8 mouse cellular contexts compared by ENCODE assay signal in genomic region chr11:103362054-103362432, GRCm38 (mm10). TPM values are rescaled to one million over a fixed set of nuclear protein-coding genes. Genes with fewer than 3 reads are reported as not detected.
DNase-seq lines count a peak whose midpoint lies in the region; ATAC-seq lines count a peak whose summit lies in the region.

No protein-coding gene starts in this region.

- peak; percentile 13; the same call in 1 of the 2 replicates for ATAC-seq in heart, embryonic 12.5 days (ENCODE audit: insufficient number of reproducible peaks, low FRiP score)
- peak; percentile 12; the same call in 1 of the 2 replicates for ATAC-seq in limb, embryonic 13.5 days (ENCODE audit: low FRiP score, low read depth)
- ATAC-seq in midbrain, embryonic 13.5 days = no peak

- H3K27ac ChIP-seq in heart, embryonic 12.5 days (ENCODE audit: poor library complexity, severe bottlenecking) = no peak overlapping the region
- no peak overlapping the region; the same call in 1 of the 2 replicates for H3K27ac ChIP-seq in limb, embryonic 13.5 days
- H3K27ac ChIP-seq in midbrain, embryonic 13.5 days = no peak overlapping the region

- H3K36me3 ChIP-seq in heart, embryonic 12.5 days = peaks cover 12% of the 10 kb centered on the region
- peaks cover 10% of the 10 kb centered on the region for H3K36me3 ChIP-seq in limb, embryonic 13.5 days
- peaks cover 15% of the 10 kb centered on the region for H3K36me3 ChIP-seq in midbrain, embryonic 13.5 days

- H3K4me3 ChIP-seq in heart, embryonic 12.5 days = peak overlapping the region; percentile 60
- H3K4me3 ChIP-seq in limb, embryonic 13.5 days = peak overlapping the region; percentile 52
- peak overlapping the region; percentile 37 for H3K4me3 ChIP-seq in midbrain, embryonic 13.5 days (replicated peaks)

- peak overlapping the region; percentile 89 for H3K4me2 ChIP-seq in heart, embryonic 12.5 days
- peak overlapping the region; percentile 76 for H3K4me2 ChIP-seq in limb, embryonic 13.5 days (replicated peaks)
- peak overlapping the region; percentile 56 for H3K4me2 ChIP-seq in midbrain, embryonic 13.5 days (replicated peaks)

- H3K9me3 ChIP-seq in heart, embryonic 12.5 days (replicated peaks) = no peaks in the 10 kb centered on the region
- no peaks in the 10 kb centered on the region for H3K9me3 ChIP-seq in limb, embryonic 13.5 days
- no peaks in the 10 kb centered on the region for H3K9me3 ChIP-seq in midbrain, embryonic 13.5 days

- H3K9ac ChIP-seq in heart, embryonic 12.5 days = peak overlapping the region; percentile 75; the same call in 1 of the 2 replicates
- peak overlapping the region; percentile 65; the same call in 1 of the 2 replicates for H3K9ac ChIP-seq in limb, embryonic 13.5 days
- no peak overlapping the region for H3K9ac ChIP-seq in midbrain, embryonic 13.5 days (replicated peaks)

- intact Hi-C loops in gastrocnemius, postnatal 14 days (cut with DNase I; ENCODE audit: low total_unique reads) = loop anchor here (5.0 kb wide), 1 partner anchor 35 kb away; no protein-coding TSS in a partner anchor

- peaks cover 67% of the 10 kb centered on the region for H3K27me3 ChIP-seq in heart, embryonic 12.5 days (replicated peaks)
- H3K27me3 ChIP-seq in limb, embryonic 13.5 days = peaks cover 92% of the 10 kb centered on the region
- peaks cover 94% of the 10 kb centered on the region for H3K27me3 ChIP-seq in midbrain, embryonic 13.5 days

- WGBS in heart, embryonic 12.5 days = 2% methylated on average over 13 of the region's 13 CpGs
- WGBS in limb, embryonic 13.5 days = 4% methylated on average over 13 of the region's 13 CpGs
- 4% methylated on average over 13 of the region's 13 CpGs for WGBS in midbrain, embryonic 13.5 days

- peak; percentile 49 for DNase-seq in urinary bladder, postnatal 14 days (ENCODE audit: low spot score)
- no peak for DNase-seq in urinary bladder, postnatal 36 days (ENCODE audit: low spot score in 2 of 2)
- no peak for DNase-seq in layer of hippocampus, postnatal 36 days
- DNase-seq in gastrocnemius, postnatal 14 days = no peak
- no peak for DNase-seq in natural killer cell, adult 2 months (ENCODE audit: low spot score in 2 of 2)

- H3K4me1 ChIP-seq in heart, embryonic 12.5 days (replicated peaks) = peaks cover 46% of the 10 kb centered on the region
- peaks cover 48% of the 10 kb centered on the region for H3K4me1 ChIP-seq in limb, embryonic 13.5 days
- peaks cover 37% of the 10 kb centered on the region for H3K4me1 ChIP-seq in midbrain, embryonic 13.5 days (replicated peaks)

RNA-seq across cellular contexts. Expression of gene Arhgap27, which starts 1.4 kb away (rescaled TPM):
- polyA plus RNA-seq in heart, embryonic 12.5 days (2016; fragmentation: Nextera tagmentation; extraction: Ambion mirVana) = 6.7 and 8.9 TPM in 2 replicates
- 5.1 and 6.8 TPM in 2 replicates for polyA plus RNA-seq in limb, embryonic 13.5 days (2015; fragmentation: Nextera tagmentation; extraction: Ambion mirVana)
- 1.7 and 2.6 TPM in 2 replicates for polyA plus RNA-seq in midbrain, embryonic 13.5 days (2015; fragmentation: Nextera tagmentation; extraction: Ambion mirVana)
- 1 to 10 TPM; 7.9 to 9.6 TPM for total RNA-seq in layer of hippocampus, postnatal 36 days (2021)
- 10 to 100 TPM in 1 of 2 experiments, 1 to 10 TPM in 1; 7.5 to 13.5 TPM for total RNA-seq in gastrocnemius, postnatal 14 days (2021)

RNA-seq across cellular contexts. Expression of gene Plekhm1, which starts 50.4 kb away (rescaled TPM):
- 7.4 and 7.5 TPM in 2 replicates for polyA plus RNA-seq in heart, embryonic 12.5 days (2016; fragmentation: Nextera tagmentation; extraction: Ambion mirVana)
- 7.1 and 8.7 TPM in 2 replicates for polyA plus RNA-seq in limb, embryonic 13.5 days (2015; fragmentation: Nextera tagmentation; extraction: Ambion mirVana)
- 9.1 and 9.4 TPM in 2 replicates for polyA plus RNA-seq in midbrain, embryonic 13.5 days (2015; fragmentation: Nextera tagmentation; extraction: Ambion mirVana)
- total RNA-seq in layer of hippocampus, postnatal 36 days (2021) = 10 to 100 TPM; 18.8 to 20.6 TPM
- total RNA-seq in gastrocnemius, postnatal 14 days (2021) = 1 to 10 TPM; 7.9 to 9.3 TPM
